Mouse (Mus musculus) embryonic facial prominence, embryonic 11.5 days (tissue): ENCODE measurements around the gene Ugt1a8. TPM values are rescaled to one million over a fixed set of nuclear protein-coding genes. Genes with fewer than 3 reads are reported as not detected.

Source experiments
- ATAC-seq: fragments of 200-750 bp; cut with Nextera tagmentation; replicated peaks from 2 replicates; pipeline ENCODE4 v1.8.0; 2017; ENCODE audit warnings: low read depth; ENCODE audit not compliant: insufficient number of reproducible peaks, low FRiP score, low TSS enrichment
- DNase-seq: peaks from one replicate; pipeline ENCODE4 v3.0.0-alpha.2; 2015; ENCODE audit warnings: low spot score
- H3K27ac ChIP-seq: fragments of 300-500 bp; sonication (generic); replicated peaks from 2 replicates; pipeline ENCODE4 v1.5.1; 2014; ENCODE audit warnings: mild to moderate bottlenecking, low read depth, low read length, control low read depth
- H3K27me3 ChIP-seq: fragments of 300-500 bp; sonication (generic); 2 replicates; pipeline ENCODE4 v1.6.1; 2014; ENCODE audit warnings: mild to moderate bottlenecking, low read length, moderate library complexity, mixed read lengths; ENCODE audit not compliant: control insufficient read depth, insufficient read depth
- H3K36me3 ChIP-seq: fragments of 300-500 bp; sonication (generic); replicated peaks from 2 replicates; pipeline ENCODE4 v1.6.1; 2014; ENCODE audit warnings: low read depth, mild to moderate bottlenecking, low read length, moderate library complexity, mixed read lengths; ENCODE audit not compliant: control insufficient read depth, insufficient read depth
- H3K4me1 ChIP-seq: fragments of 300-500 bp; sonication (generic); 2 replicates; pipeline ENCODE4 v1.6.1; 2014; ENCODE audit warnings: low read length, mixed read lengths; ENCODE audit not compliant: control insufficient read depth, insufficient read depth
- H3K4me2 ChIP-seq: fragments of 300-500 bp; sonication (generic); 2 replicates; pipeline ENCODE4 v1.6.1; 2014; ENCODE audit warnings: low read depth, mild to moderate bottlenecking, control low read depth, low read length, moderate library complexity
- H3K4me3 ChIP-seq: fragments of 300-500 bp; sonication (generic); 2 replicates; pipeline ENCODE4 v1.5.1; 2014; ENCODE audit warnings: low read depth, low read length, control low read depth
- H3K9ac ChIP-seq: fragments of 300-500 bp; sonication (generic); replicated peaks from 2 replicates; pipeline ENCODE4 v1.6.1; 2014; ENCODE audit warnings: mild to moderate bottlenecking, control low read depth, low read length
- H3K9me3 ChIP-seq: fragments of 300-500 bp; sonication (generic); replicated peaks from 2 replicates; pipeline ENCODE4 v1.6.1; 2016; ENCODE audit warnings: mild to moderate bottlenecking, low read length, inconsistent platforms, mixed read lengths; ENCODE audit not compliant: control insufficient read depth
- WGBS: fragments of 180-500 bp; shearing (Covaris S2); extraction: QIAGEN DNeasy Blood & Tissue Kit; methylation state at CpG from one replicate; pipeline ENCODE4 v1.1.7; 2014; 5-methylcytosine and 5-hydroxymethylcytosine counted together
- polyA plus RNA-seq: library from polyadenylated mRNA; unstranded; fragments of >200 nt; fragmentation: Nextera tagmentation; extraction: Ambion mirVana; gene quantifications from 2 replicates; pipeline ENCODE4 v1.2.1, GENCODE M21; 2014

The Ugt1a8 gene
- polyA plus RNA-seq, 1 experiment from 2014 or later, result not detected

DNA sequence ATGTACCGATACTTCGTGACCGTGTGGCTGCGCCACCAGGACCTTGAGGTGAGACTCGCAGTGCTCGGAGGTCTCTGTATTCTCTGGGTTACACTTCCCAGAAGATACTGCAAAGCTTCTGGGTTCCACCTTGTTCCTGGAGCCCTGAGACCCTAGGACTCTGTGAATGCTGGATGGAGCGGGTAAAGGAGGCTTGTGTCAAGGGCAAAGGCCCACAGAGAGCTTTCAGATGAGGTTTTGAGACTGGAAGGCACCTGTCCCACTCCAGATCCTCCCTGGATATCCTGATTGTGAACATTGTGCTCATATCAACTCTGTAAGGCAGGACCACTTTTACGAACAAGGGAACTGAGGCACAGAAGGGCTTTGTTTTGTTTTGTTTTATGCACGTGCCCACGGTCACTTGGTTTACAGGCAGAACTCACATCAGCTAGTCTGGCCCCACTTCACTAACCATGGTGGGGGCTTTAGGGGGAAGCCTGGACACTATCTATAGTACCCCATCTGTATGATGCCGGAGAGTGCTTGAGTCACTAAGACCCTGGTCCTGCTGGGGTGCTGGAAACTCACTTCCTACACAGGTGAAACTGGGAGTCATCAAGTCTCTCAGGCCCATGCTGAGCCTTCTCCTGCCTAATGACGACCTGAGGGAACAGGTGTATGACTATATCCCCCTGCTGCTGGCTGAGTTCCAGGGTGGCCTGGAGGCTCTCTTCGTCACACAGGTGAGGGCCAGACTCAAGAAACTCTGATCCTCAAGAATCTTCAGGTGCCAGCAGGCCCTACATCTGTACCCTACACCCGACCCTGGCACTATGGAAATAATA, 146.0 kb downstream of the Ugt1a8 start:
- peaks cover 91% of the 10 kb centered on the region for H3K9me3 ChIP-seq
- 70% methylated on average over 14 of the region's 14 CpGs for WGBS
- no peaks in the 10 kb centered on the region for H3K27me3 ChIP-seq
- H3K4me2 ChIP-seq, result no peak overlapping the region
- no peak overlapping the region for H3K9ac ChIP-seq
- no peak; the same call in 1 of the 2 replicates for ATAC-seq
- no peaks in the 10 kb centered on the region for H3K36me3 ChIP-seq
- no peaks in the 10 kb centered on the region for H3K4me1 ChIP-seq
- no peak overlapping the region for H3K4me3 ChIP-seq
- no peak for DNase-seq
- H3K27ac ChIP-seq, result no peak overlapping the region

- Histone ChIP-seq H3K4me2 (no peak overlapping the region), H3K4me1 (no peaks in the 10 kb centered on the region), H3K27ac (no peak overlapping the region), H3K4me3 (no peak overlapping the region), H3K9ac (no peak overlapping the region), H3K9me3 (peaks cover 94% of the 10 kb centered on the region), H3K36me3 (no peaks in the 10 kb centered on the region), H3K27me3 (no peaks in the 10 kb centered on the region)
- 70% methylated on average over 4 of the region's 4 CpGs for WGBS
- no peak for DNase-seq
- no peak for ATAC-seq
These were observed 146.6 kb downstream of the Ugt1a8 start for GRCm38 (mm10) chr1:88234248-88234610.

DNA sequence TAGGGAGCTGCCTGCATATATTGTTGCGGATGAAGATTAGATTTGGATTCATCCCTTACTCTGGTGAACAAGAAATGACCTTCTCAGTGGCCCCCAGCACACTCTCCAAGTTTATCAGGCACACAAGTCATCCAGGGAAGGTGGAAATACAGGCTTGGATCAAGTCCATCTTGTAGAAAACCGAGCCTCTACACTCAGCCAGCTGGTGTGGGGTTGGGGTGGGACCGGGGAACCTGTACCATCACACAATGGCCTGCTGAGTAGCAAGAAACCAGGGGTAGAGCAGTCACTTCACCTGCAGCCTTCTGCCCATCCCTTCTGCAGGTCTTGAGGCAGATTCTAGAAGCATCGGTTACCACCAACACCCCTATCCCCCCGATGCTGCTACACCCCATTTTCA, 147.0 kb downstream of the Ugt1a8 start:
- no peak overlapping the region for H3K4me3 ChIP-seq

GRCm38 (mm10) chr1:88235046-88235893, 147.7 kb downstream of the Ugt1a8 start:
- DNase-seq (no peak), ATAC-seq (0 out of 2 replicates have a peak, but pooled peaks have one; percentile 5)
- Histone ChIP-seq H3K36me3 (no peaks in the 10 kb centered on the region), H3K4me2 (no peak overlapping the region), H3K9ac (no peak overlapping the region), H3K27me3 (no peaks in the 10 kb centered on the region), H3K4me3 (no peak overlapping the region), H3K4me1 (no peaks in the 10 kb centered on the region), H3K9me3 (peaks cover 94% of the 10 kb centered on the region), H3K27ac (no peak overlapping the region)
- 63% methylated on average over 11 of the region's 11 CpGs for WGBS

More for the DNA sequence above, 147.0 kb downstream of the Ugt1a8 start:
- no peak for DNase-seq
- no peak for ATAC-seq
- Histone ChIP-seq H3K4me1 (no peaks in the 10 kb centered on the region), H3K36me3 (no peaks in the 10 kb centered on the region), H3K9me3 (peaks cover 95% of the 10 kb centered on the region), H3K4me2 (no peak overlapping the region), H3K27ac (no peak overlapping the region), H3K9ac (no peak overlapping the region), H3K27me3 (no peaks in the 10 kb centered on the region)
- 46% methylated on average over 5 of the region's 5 CpGs for WGBS

DNA sequence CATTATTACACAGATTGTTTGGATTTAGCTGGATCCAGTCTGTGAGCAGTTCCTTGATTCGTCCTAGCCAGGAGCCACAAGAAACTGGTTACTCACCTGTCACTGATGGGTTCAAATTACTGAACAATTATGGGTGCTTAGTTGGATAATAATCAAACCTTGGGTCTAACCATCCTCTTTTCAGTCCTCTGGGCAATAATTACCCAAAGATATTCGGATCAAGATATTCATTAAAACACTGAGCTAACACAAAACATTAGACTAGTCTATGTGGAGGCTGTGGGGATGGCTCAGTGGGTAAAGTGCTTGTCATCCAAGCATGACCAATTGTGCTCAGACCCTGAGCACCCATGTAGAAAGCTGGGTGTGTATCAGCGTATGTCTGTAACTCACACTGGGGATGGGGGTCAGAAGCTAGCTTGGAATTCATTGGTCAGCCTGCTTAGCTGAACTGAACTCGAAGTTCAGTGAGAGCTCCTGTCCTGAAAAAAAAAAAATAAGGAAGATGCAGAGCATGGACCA, 148.3 kb downstream of the Ugt1a8 start:
- Histone ChIP-seq H3K4me2 (no peak overlapping the region), H3K9ac (no peak overlapping the region), H3K4me1 (no peaks in the 10 kb centered on the region), H3K27ac (no peak overlapping the region), H3K36me3 (no peaks in the 10 kb centered on the region), H3K9me3 (peaks cover 94% of the 10 kb centered on the region), H3K4me3 (no peak overlapping the region), H3K27me3 (no peaks in the 10 kb centered on the region)
- no peak for ATAC-seq
- WGBS, result 63% methylated on average over 4 of the region's 4 CpGs
- DNase-seq, result no peak

DNA sequence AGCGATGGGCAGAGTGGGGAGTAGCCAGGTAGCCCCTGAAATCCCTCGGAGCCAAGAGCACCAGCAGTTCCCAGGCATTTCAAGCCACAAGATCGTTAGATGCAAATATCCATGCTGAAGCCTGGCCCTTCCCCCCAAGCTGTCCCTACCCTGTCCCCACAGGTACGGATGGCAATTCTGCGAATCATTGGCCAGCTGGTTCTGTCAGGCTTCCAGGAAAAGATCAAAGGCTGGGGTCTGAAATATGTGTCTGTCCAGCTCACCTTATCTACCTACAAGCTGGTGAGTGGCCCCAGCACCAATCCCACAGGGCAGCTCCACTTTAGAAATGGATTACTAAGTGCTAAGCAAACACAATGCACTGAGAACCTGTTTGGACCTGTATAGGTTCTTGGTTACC, 149.7 kb downstream of the Ugt1a8 start:
- DNase-seq, result no peak
- Histone ChIP-seq H3K9ac (no peak overlapping the region), H3K36me3 (no peaks in the 10 kb centered on the region), H3K27me3 (no peaks in the 10 kb centered on the region), H3K4me2 (no peak overlapping the region), H3K9me3 (peaks cover 89% of the 10 kb centered on the region), H3K27ac (no peak overlapping the region), H3K4me1 (no peaks in the 10 kb centered on the region), H3K4me3 (no peak overlapping the region)
- 81% methylated on average over 5 of the region's 5 CpGs for WGBS
- ATAC-seq, result no peak

DNA sequence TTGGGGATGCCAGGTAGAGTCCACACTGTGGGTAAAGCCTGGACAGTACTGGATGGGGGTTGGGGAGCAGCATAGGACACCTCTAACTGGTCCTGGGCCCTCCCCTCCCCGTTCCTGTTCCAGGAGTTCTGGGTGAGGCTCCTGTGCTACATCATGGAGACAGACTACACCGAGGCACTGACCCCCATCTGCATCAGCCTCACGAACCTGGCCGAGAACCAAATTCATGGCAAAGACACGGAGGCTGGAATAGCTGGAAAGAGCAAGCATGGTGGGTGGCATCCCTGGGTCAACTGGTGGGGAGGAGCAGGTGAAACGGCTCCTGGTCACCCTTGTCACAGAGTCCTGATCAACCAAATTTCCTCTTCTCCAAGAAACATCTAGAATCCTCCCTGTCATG, 151.2 kb downstream of the Ugt1a8 start:
- Histone ChIP-seq H3K36me3 (no peaks in the 10 kb centered on the region), H3K4me1 (no peaks in the 10 kb centered on the region), H3K4me3 (no peak overlapping the region), H3K9me3 (peaks cover 88% of the 10 kb centered on the region), H3K27ac (no peak overlapping the region), H3K9ac (no peak overlapping the region), H3K4me2 (no peak overlapping the region), H3K27me3 (no peaks in the 10 kb centered on the region)
- ATAC-seq, result peak; percentile 12; the same call in 1 of the 2 replicates
- no peak for DNase-seq
- WGBS, result 79% methylated on average over 6 of the region's 6 CpGs

DNA sequence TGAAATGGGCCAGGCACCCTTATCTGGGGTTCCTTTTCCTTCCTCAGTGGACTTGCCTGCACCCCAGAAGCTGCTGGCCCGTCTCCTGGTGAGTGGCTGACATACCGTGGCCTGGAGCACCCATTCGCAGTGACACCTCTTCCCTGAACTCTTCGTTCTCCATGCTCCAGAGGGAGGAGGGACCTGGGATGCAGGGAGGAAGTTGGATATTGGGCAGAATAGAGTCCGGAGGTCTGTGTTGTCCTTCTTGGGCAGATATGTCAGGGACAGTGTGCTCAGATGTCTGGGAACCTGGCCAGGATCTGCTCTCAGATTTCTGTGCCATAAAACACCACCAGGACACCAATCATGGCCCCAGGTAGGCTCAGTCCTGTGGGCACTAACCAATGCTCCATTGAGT, 152.5 kb downstream of the Ugt1a8 start:
- 77% methylated on average over 5 of the region's 5 CpGs for WGBS
- Histone ChIP-seq H3K4me2 (no peak overlapping the region), H3K27me3 (no peaks in the 10 kb centered on the region), H3K9ac (no peak overlapping the region), H3K9me3 (peaks cover 88% of the 10 kb centered on the region), H3K4me1 (no peaks in the 10 kb centered on the region), H3K27ac (no peak overlapping the region), H3K4me3 (no peak overlapping the region), H3K36me3 (no peaks in the 10 kb centered on the region)
- no peak for DNase-seq
- ATAC-seq, result no peak
